Mouse (Mus musculus) lung, embryonic 14.5 days (tissue): ENCODE measurements around the gene Fgf6. TPM values are rescaled to one million over a fixed set of nuclear protein-coding genes. Genes with fewer than 3 reads are reported as not detected.

Source experiments
- ATAC-seq: fragments of 200-750 bp; cut with Nextera tagmentation; 2 replicates; pipeline ENCODE4 v1.8.0; 2017; ENCODE audit warnings: mild to moderate bottlenecking, moderate TSS enrichment, moderate library complexity; ENCODE audit not compliant: insufficient read depth
- DNase-seq: peaks from one replicate; pipeline ENCODE4 v3.0.0-alpha.2; 2015
- H3K27ac ChIP-seq: fragments of 300-500 bp; sonication (generic); 2 replicates; pipeline ENCODE4 v1.5.1; 2014; ENCODE audit warnings: low read depth, mild to moderate bottlenecking, moderate library complexity
- H3K27me3 ChIP-seq: fragments of 300-500 bp; sonication (generic); 2 replicates; pipeline ENCODE4 v1.6.1; 2014; ENCODE audit warnings: low read length, control low read depth; ENCODE audit not compliant: insufficient read depth
- H3K36me3 ChIP-seq: fragments of 300-500 bp; sonication (generic); 2 replicates; pipeline ENCODE4 v1.6.1; 2014; ENCODE audit warnings: control low read depth; ENCODE audit not compliant: insufficient read depth
- H3K4me1 ChIP-seq: fragments of 300-500 bp; sonication (generic); 2 replicates; pipeline ENCODE4 v1.6.1; 2014; ENCODE audit warnings: antibody characterized with exemption, control low read depth; ENCODE audit not compliant: insufficient read depth
- H3K4me2 ChIP-seq: fragments of 300-500 bp; sonication (generic); 2 replicates; pipeline ENCODE4 v1.6.1; 2014; ENCODE audit warnings: mild to moderate bottlenecking
- H3K4me3 ChIP-seq: fragments of 300-500 bp; sonication (generic); 2 replicates; pipeline ENCODE4 v1.5.1; 2014; ENCODE audit warnings: low read depth, low read length
- H3K9ac ChIP-seq: fragments of 300-500 bp; sonication (generic); 2 replicates; pipeline ENCODE4 v1.6.1; 2014
- H3K9me3 ChIP-seq: fragments of 300-500 bp; sonication (generic); 2 replicates; pipeline ENCODE4 v1.6.1; 2016; ENCODE audit warnings: low read depth, low read length, control low read depth
- CTCF ChIP-seq: IDR thresholded peaks from 2 replicates; pipeline ENCODE4 v1.5.1; 2016; ENCODE audit warnings: antibody characterized with exemption, low read depth
- WGBS: fragments of 180-500 bp; shearing (Covaris S2); extraction: QIAGEN DNeasy Blood & Tissue Kit; methylation state at CpG from one replicate; pipeline ENCODE4 v1.1.7; 2014; 5-methylcytosine and 5-hydroxymethylcytosine counted together
- polyA plus RNA-seq: library from polyadenylated mRNA; unstranded; fragments of >200 nt; fragmentation: Nextera tagmentation; extraction: Ambion mirVana; gene quantifications from 2 replicates; pipeline ENCODE4 v1.2.1, GENCODE M21; 2014

The Fgf6 gene
- polyA plus RNA-seq, result not detected in 2 replicates

DNA sequence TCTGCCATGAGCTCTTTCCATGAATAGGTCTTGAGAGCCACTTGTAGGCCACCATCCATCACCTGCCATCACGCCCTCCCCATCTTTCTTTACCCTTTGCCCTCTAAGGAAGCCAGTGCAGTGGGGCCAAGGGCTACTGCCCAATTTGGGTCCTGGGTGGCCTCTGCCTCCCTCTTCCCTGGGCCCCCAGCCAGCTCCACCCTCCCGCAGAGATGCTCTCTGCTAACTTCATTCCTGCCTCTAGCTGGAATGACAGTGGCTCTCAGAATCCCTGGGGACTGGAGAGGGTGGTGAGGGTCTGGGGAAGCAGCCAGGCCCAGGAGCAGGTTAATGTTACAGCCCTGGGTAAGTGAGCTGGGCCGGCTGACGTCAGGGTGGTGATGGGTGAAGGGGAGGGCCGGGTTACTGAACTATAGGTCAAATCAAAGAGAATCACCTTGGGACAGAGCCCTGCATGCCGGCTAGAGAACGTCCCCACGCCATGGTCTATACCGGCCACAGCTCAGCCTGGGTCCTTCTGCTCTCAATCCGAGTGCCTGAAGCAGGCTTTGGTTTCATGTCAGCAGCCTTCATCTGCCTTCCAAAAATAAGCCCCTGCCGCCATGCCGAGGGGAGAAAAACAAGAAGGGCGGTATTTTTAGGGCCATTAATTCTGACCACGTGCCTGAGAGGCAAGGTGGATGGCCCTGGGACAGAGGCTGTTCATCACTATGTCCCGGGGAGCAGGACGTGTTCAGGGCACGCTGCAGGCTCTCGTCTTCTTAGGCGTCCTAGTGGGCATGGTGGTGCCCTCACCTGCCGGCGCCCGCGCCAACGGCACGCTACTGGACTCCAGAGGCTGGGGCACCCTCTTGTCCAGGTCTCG is at the start of gene Fgf6:
Gene Fgf6 (plus strand): TSS at position 681 of the 865 bp plus-strand sequence.
- WGBS, result 75% methylated on average over 26 of the region's 26 CpGs
- Histone ChIP-seq H3K4me3 (no peak within 1 kb of the TSS), H3K4me2 (no peak within 1 kb of the TSS), H3K4me1 (no peaks in the 10 kb centered on the region), H3K27me3 (peaks cover 8% of the 10 kb centered on the region), H3K9me3 (no peaks in the 10 kb centered on the region), H3K36me3 (no peaks in the 10 kb centered on the region), H3K27ac (no peak within 1 kb of the TSS), H3K9ac (no peak within 1 kb of the TSS)
- ATAC-seq (no peak), DNase-seq (no peak)
- no peak for TF ChIP-seq CTCF

DNA sequence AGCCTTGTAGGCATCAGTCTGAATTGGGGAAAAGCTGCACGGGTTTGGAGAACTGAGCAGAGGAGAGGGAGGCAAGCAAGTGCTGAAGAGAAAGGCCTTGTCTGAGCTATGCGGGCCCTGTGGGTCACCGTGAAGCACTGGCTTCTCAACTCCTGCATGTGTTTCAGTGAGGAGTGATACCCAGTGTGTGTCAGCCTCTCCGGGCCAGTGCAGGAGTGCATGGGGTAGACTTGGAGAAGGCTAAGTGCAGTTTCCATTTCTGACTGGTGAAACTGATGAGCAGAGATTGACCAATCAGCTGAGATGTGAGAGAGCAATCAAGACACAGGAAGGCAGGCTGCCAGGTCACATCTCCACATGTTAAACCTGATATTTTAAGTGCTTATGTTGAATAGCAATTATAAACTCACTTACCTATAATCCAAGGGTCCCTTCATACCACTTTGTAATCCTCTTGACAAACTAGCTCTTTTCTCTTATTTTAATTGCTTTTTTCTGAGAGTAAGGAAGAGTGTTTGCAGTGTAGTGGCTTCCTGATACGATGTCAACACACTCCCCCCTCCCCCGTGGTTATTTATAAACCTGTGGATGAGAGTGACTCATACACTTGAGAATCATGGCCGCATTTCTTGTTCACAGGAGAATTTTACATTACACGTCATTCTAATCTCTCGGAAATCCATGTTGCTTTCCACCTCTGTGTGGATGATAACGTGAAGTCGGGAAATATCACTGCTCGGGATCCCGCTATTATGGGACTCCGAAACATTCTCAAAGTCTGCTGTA is 49.0 kb upstream of the Fgf6 start:
- Histone ChIP-seq H3K4me1 (no peaks in the 10 kb centered on the region), H3K36me3 (peaks cover 17% of the 10 kb centered on the region), H3K27ac (no peak overlapping the region), H3K4me2 (no peak overlapping the region), H3K27me3 (no peaks in the 10 kb centered on the region), H3K9ac (no peak overlapping the region), H3K9me3 (no peaks in the 10 kb centered on the region), H3K4me3 (no peak overlapping the region)
- no peak for TF ChIP-seq CTCF
- WGBS, result 82% methylated on average over 14 of the region's 14 CpGs
- DNase-seq (no peak), ATAC-seq (no peak)

DNA sequence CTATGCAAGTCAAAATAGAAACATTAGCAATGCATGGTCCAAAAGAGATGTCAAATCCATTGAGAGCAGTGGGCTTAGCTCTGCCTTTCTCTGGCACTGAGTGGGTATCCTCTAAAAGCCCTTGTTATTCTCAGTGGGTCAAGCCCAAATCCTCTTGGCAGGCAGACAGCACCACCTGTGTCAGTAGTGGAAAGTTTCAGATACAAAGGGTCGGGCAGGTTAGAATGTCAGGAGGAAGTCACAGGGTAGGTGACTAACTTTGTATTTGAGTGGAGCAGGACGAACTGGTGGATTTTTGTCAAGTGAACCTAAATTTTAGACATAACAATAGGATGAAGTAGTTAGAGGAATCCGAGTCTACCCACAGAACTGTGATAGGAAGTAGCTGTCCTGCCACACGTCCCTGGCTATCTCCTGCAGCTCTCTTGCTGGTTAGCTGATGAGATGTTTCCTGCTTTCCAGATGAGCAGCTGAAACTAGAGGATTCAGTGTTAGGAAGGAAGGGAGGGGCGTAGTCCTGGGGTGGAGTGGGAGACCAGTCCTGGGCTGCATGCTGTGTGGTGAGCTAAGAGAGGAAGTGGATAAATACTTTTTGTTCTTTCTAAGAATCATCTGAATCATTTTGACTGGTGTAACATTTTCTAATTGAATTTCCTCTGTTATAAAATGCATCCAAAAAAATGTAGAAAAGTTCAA is 33.7 kb upstream of the Fgf6 start:
- peak; percentile 46 for DNase-seq
- Histone ChIP-seq H3K27ac (no peak overlapping the region), H3K4me3 (no peak overlapping the region), H3K9ac (no peak overlapping the region), H3K9me3 (no peaks in the 10 kb centered on the region), H3K4me1 (no peaks in the 10 kb centered on the region), H3K36me3 (no peaks in the 10 kb centered on the region), H3K4me2 (no peak overlapping the region), H3K27me3 (no peaks in the 10 kb centered on the region)
- no peak; the same call in 1 of the 2 replicates for ATAC-seq
- WGBS, result 36% methylated on average over 5 of the region's 5 CpGs
- TF ChIP-seq CTCF, result no peak

DNA sequence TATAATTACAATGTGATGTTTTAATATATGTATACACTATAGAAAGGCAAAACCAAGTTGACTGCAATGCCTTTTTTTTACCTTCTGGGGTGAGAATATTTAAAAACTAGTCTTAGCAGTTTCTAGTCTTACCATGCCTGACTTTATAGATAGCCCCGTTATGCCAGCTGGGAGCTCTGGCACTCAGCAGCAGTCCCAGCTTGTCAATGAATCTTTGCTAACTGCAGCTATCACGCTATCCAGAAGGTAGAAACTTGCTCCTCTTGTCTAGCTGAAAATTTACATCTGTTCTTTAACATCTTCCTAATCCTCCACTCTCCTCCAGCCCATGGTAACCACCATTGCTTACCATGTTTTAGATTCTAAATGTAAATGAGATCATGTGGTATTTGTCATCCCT is 21.7 kb upstream of the Fgf6 start:
- no peak overlapping the region for H3K4me3 ChIP-seq
- no peaks in the 10 kb centered on the region for H3K27me3 ChIP-seq
- no peak overlapping the region for H3K9ac ChIP-seq
- H3K9me3 ChIP-seq, result no peaks in the 10 kb centered on the region
- H3K27ac ChIP-seq, result no peak overlapping the region
- H3K4me2 ChIP-seq, result no peak overlapping the region
- no peaks in the 10 kb centered on the region for H3K4me1 ChIP-seq
- DNase-seq (no peak), ATAC-seq (no peak)
- WGBS, result 62% methylated on average over 2 of the region's 2 CpGs
- TF ChIP-seq CTCF, result no peak
- H3K36me3 ChIP-seq, result no peaks in the 10 kb centered on the region

DNA sequence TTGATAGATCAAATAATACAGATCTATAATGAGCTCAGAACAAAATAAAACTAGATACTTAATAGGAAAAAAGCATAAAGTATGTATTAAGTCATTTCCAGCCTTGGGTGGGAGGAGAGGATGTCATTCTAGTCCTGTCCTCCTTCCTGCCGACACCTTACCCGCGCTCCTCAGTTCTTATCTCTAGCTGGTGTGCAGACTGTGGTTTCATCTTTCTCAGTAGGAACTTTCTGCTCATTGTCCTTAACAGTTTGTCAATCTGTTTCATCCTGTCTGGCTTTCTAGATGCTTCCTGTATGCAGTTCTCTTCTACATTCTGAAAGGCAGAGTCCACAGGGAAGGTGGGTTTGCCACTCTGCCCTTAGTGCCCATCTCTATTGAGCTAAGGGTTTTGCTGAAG is 19.9 kb upstream of the Fgf6 start:
- Histone ChIP-seq H3K4me1 (no peaks in the 10 kb centered on the region), H3K9ac (no peak overlapping the region), H3K27me3 (no peaks in the 10 kb centered on the region), H3K9me3 (no peaks in the 10 kb centered on the region), H3K4me3 (no peak overlapping the region), H3K36me3 (no peaks in the 10 kb centered on the region), H3K4me2 (no peak overlapping the region), H3K27ac (no peak overlapping the region)
- no peak for TF ChIP-seq CTCF
- ATAC-seq (no peak), DNase-seq (no peak)
- WGBS, result 51% methylated on average over 3 of the region's 3 CpGs

DNA sequence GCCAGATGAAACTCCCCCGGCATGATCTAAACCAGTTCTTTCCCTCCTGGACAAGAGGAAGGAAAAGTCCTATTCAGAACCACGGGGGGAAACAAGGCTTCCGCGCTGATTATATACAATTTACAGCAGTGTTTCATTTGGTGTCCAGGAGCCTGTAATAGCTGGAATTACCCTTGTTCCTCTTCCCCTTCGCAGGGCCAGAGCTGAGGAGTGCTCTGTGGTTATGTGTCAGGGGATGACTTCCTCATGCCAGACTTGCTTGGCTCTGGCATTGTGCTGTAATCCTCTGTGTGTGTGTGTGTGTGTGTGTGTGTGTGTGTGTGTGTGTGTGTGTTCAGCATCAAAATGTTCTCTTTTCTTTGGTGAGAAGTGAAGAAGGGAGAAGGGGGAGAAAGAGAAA is 19.0 kb upstream of the Fgf6 start:
- Histone ChIP-seq H3K4me2 (no peak overlapping the region), H3K27me3 (no peaks in the 10 kb centered on the region), H3K4me3 (no peak overlapping the region), H3K9me3 (no peaks in the 10 kb centered on the region), H3K36me3 (no peaks in the 10 kb centered on the region), H3K9ac (no peak overlapping the region), H3K4me1 (no peaks in the 10 kb centered on the region), H3K27ac (no peak overlapping the region)
- ATAC-seq, result peak; percentile 47; the same call in 1 of the 2 replicates
- WGBS, result 72% methylated on average over 5 of the region's 5 CpGs
- DNase-seq, result peak; percentile 44
- no peak for TF ChIP-seq CTCF

DNA sequence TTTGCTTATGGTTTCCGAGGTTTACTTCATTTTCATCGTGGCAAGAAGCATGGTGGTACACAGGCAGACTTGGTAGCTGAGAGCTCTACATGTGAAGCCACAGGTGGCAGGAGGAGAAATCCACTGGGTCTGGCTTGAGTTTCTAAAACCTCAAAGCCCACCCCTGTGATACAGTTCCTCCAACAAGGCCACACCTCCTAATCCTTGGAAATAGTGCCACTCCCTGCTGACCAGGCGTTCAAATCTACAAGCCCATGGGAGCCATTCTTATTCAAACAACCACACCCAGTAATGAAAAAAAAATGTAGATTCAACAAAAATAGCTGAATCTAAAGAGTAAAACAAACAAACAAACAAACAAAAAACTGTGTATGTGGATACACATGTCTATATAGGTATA is 9.7 kb upstream of the Fgf6 start:
- no peak for ATAC-seq
- no peak for DNase-seq
- 83% methylated on average over 3 of the region's 3 CpGs for WGBS
- no peaks in the 10 kb centered on the region for H3K4me1 ChIP-seq
- no peak overlapping the region for H3K4me2 ChIP-seq
- H3K9ac ChIP-seq, result no peak overlapping the region
- H3K36me3 ChIP-seq, result no peaks in the 10 kb centered on the region
- TF ChIP-seq CTCF, result no peak
- H3K4me3 ChIP-seq, result no peak overlapping the region
- no peaks in the 10 kb centered on the region for H3K9me3 ChIP-seq
- H3K27me3 ChIP-seq, result no peaks in the 10 kb centered on the region
- H3K27ac ChIP-seq, result no peak overlapping the region
